Mouse (Mus musculus): ENCODE data around the gene Pfas.

GRCm38 (mm10) chr11:69008182-69009121 lies at the start of gene Pfas:
- TF ChIP-seq CTCF (IDR thresholded peaks at IDR 0.05; ENCODE audit: borderline replicate concordance, insufficient read depth, low read length) = no peak
- peak; percentile 62 for TF ChIP-seq POLR2A (IDR thresholded peaks at IDR 0.05; ENCODE audit: low read depth, low read length)
